Mouse (Mus musculus) layer of hippocampus, adult 9-10 months (tissue): ENCODE results near the gene Trip13.
A peak's percentile ranks its signal among the peaks of the same experiment; 100 is the strongest.

Experiments used
- DNase-seq: peaks from one replicate; pipeline ENCODE4 v3.0.0; 2022; ENCODE audit warnings: low spot score

Trip13 gene

DNA sequence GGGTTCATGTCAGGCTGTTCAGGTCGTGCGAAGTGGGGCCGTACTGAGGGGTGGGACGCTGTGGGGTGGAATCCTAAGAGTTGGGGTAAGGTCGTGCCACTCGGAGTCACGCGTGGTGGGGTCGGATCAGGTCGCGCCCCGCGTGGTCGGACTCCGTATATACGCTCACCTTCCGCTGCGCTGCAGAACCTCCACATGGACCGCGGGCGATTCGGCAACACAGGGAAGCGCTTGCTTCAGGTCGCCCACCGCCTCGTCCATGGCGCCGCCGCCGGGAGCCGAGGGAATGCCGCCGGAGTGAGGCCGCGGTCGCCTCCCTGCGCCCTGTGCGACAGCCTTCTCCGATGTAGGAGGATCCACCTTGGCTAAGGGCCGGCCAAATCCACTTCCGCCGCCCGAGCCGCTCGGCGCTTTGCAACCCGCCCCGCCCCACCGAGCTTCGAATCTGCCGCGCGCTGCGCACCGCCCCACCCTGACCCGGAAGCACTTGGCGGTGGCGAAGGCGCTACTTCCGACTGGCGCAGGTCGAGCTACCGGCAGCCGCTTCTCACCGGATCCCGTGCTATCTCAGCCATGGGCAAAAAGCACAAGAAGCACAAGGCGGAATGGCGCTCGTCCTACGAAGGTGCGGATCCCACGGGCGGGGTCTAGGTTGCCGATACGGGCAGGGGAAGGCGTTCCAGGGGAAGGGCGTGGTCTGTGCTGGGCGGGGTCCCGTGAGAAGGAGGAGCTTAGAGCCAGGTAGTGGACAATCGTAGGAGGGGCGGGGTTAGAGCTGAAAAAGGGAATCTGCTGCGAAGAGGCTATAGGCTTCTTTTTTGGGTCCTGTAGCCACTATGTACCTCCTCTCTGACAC, at the start of gene Trip13, which contains the start of gene Brd9:
Gene Trip13, minus strand, starts transcription at position 464 of the 856 bp plus-strand sequence.
Gene Brd9, plus strand, starts transcription at position 491 of the 856 bp plus-strand sequence.
- DNase-seq: peak; percentile 50

DNA sequence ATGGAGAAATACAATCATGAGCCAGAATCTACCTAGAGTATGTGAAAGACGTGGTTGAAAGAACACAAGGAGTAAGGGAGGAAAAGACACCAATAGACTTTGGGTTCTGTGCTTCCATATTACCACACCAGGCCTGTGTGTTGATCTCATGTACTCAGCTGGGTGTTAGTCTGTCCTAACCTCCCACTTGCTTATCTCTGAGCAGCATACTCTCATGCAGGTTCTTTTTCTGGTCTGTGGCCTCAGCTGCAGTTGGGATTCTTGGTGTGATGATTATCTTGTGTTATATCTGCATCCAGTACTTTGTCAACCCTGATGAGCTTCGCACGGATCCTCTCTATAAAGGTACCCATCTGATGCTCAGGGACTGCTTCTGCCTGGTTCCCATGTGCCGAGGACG, 39.4 kb upstream of the Trip13 start:
- no peak for DNase-seq

DNA sequence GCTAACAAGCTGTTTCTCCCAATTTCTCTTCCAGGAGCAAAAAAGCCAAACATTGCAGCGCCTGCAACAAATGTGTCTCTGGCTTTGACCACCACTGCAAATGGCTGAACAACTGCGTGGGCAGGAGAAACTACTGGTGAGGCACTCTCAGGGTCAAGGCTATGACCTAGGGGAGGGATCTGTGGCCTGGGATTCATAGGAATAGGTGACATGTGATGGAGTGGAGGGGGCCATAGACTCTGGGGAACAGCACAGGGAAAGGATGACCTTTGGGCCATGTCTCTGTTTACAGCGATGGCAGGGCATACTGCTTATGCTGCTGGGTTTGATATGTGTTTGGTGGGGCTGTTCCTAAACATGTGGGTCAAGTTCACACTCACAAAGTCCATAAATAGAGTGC, 36.9 kb upstream of the Trip13 start:
- no peak for DNase-seq

DNA sequence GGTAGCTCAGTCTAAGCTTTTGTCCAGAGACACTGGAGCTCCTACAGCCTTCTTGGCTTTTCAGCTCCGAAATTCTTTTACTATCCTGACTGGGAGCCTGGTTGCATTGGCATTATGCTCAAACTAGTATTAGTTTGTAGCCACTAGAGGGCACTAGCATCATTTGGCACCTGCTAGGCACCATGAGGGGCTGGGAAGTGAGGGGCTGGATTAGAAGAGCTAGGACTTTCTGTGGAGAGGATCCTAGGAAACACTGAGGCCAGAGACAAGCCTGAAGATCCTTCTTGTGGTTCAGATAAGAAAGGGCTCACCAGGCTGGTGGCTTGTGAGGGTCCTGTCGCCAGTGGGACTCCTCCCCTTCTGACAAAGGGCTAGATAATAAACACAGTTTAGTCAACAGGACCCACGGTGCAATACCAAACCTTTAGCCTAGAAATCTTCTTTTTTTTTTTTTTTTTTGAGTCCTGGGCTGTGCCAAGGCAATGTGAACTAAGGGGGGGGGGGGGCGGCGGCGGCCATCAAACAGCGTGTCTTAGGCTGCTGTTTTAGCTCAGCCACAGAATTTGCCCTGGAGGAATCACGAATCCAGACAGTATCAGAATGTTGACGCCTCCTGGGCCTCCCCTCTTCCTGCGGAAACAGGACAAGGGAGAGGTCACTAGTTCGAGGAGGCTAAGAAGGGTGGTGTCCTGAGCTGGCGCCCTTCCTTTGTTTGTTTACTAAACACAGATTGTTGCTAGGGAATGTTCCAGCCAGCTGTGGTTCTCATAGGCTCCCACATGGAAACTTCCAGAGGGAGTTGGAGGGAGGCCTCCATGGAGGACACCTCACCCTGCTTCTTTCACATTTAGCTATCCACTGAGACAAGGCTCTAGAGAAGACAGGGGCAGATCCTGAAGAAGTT, 33.2 kb upstream of the Trip13 start:
- DNase-seq: peak; percentile 67

DNA sequence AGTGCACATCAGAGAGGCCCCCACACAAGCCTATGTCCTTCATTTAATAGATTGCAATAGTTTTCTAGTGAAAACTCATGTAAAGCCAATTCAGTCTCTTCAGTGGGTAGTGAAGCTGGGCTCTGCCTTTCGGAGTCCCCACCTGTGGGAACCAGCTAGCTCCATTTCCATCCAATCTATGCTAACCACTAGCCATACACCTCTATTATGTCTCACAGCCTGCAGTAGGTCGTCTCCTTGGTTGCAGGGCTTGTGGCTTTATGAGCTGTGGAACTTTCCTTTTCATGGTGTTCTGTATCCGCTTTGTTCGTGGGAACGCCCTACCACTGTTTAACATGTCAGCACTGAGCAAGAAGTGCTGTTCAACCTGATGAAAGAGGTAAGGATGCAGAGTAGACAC, 26.0 kb upstream of the Trip13 start, which contains the start of gene Zdhhc11:
Gene Zdhhc11, plus strand, starts transcription at position 301 of the 400 bp plus-strand sequence.
- DNase-seq: no peak

DNA sequence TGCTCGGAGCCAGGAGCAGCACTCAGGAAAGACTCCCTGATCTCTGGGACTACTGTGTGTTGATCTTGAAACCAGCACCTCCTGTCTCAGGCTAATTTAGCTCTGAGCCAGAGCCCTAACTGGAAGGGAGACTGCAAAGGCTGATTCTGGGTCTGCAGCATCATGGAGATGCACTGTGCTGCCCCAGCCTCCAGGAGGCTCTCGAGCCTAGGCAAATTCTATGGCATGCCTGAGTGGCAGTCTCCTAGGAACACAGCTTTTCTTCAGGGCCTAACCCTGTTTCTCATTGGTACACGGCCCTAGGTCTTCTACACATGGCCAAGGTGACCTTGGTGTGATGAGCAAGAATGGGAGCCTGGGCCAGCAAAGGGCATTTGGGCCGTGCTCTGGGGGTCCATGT, 23.6 kb upstream of the Trip13 start:
- no peak for DNase-seq

DNA sequence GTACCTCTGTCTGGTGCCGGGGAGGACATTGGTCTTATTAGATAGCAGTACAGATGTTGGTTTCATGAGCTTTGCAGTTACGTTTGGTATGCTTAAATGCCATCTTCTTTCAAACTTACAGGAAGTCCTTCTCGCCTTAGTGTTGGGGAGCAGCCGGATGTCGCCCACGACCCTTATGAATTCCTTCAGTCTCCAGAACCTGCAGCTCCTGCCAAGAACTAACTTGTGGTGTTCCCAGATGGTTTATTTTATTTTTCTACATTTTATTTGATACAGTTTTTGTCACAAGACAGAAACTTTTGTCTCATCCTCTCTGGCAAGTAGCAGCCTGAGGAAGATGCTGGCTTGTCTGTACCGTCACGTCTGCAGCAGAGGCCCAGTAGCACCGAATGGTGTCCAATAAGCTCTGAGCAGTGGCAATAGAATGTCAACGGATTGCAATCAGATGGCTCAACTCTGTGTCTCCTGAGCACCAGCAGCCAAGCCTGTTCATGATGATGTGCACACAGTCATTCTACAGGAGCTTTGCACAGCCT, 22.6 kb upstream of the Trip13 start:
- no peak for DNase-seq

DNA sequence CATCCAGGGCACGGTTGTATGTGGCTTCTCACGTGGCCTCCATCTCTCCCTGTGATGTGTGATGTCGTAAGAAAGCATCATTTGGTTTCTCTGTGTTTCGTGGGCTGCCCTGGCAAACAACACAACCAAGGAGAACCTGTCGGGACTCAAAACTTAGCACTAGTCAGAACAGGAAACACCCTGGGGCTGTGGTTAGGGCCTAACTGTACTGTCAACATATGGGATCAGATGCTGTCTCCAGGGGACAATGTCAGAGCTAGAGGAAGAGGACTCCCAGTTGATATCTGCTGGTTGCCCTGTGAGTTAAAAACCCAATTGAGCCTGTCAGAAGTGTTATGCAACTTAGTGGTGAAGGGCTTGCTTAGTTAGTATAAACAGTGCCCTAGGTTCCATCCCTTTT, 17.9 kb upstream of the Trip13 start:
- DNase-seq: no peak

DNA sequence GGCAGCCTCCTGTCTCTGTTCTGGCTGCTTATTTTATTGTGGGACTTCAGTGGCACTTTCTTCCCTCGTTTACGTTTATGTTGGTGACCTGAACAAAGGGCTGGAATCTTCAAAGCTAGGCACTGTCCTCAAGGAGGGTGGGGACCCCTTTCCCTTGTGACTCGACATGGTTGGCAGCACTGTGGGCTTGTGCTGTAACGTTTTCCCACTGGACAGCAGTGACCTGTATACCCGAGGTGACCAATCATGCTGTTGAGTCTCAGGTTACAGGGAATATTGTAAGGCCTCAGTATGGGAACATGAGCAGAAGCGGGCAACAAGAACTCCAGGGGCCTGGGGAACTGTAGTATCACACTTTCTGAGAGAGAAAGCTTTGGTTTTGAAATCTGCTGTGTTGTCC, 17.1 kb upstream of the Trip13 start:
- no peak for DNase-seq

DNA sequence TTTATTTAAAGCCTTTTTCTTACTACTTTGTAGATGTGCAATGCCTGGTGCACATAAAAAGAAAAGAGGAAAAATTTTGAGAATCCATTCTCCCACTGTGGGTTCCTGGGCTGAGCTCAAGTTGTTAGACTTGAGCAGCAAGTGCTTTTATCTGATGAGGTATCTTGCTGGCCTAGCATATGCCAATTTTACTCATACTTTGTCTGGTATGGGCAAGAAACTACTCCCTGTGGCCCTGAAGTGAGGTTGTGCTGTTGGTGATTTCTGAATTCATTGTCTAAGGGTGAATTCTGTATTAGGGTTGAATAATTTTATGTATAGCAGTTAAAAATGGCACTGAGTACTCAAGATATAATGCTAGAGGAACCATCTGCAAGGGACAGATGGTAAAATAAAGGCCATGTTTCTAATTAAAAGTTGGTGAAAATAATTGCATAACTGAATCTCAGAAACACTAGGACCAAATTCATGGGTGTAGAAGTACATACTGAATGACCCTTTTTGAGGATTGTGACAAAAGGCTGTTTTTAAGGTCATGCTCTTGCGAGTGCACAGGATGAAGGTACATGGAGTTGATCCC, 16.1 kb upstream of the Trip13 start:
- DNase-seq: peak; percentile 41

DNA sequence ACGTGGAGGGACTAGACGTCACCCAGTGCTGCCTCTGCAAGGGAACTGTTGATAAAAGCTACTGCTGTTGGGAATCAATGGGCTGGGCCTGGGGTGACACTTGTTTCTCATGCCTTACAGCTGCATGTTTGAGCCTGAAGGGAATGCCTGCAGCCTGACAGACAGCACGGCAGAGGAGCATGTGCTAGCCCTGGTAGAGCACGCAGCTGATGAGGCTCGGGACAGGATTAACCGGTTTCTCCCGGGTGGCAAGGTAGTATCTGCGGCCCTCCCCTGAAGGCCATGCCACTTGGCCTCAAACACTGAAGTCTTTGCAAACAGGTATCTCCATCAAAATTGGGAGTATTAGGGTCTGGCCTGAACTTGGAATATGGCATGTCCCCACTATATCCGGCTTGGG, 7.0 kb upstream of the Trip13 start:
- no peak for DNase-seq

DNA sequence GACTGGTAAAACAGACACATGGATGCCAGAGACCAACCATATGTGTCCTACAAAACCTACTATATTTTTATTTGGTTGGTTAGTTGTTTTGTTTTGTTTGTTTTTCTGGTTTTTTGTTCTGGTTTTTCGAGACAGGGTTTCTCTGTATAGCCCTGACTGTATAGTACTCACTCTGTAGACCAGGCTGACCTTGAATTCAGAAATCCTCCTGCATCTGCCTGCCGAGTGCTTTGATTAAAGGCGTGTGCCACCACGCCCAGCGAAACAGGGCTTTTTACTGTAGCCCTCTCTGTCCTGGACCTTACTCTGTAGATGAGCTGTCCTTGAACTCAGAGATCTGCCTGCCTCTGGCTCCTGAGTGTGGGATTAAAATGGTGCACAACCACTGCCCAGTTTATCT, 1.5 kb upstream of the Trip13 start:
- DNase-seq: no peak

DNA sequence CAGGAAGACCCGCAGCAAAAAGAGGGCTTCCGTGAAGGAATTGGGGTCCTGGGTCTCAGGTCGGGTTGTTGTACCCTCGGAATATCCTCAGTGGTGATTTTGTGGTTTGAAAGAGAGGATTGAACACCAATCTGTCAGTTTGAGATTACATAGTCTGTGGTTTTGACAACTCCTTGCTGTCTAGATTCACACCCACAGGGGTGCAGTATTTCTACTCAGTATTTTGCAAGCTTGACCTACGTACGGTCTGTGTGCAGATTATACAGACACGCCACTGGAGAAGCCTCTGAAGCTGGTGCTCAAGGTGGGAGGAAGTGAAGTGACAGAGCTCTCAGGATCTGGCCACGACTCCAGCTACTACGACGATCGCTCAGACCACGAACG, 585 bp upstream of the Trip13 start:
- DNase-seq: no peak

DNA sequence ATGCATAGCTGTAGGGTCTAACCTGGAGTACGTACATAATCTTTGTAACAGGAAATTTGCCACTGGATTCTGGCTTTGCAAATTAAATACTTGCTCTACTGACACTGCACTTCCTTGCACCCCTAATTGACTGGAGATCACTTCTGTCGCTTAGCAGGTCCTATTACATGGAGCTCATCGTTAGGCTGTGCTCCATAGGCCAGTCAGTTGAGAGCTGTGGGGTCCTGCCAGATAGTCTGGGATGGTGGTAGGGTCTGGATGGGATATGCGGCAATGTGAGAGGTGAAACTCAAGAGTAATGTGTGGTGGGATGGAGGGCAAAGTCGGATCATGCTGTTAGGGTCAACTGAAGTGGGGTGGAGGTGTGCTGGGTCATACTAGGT, 655 bp downstream of the Trip13 start:
- DNase-seq: no peak

DNA sequence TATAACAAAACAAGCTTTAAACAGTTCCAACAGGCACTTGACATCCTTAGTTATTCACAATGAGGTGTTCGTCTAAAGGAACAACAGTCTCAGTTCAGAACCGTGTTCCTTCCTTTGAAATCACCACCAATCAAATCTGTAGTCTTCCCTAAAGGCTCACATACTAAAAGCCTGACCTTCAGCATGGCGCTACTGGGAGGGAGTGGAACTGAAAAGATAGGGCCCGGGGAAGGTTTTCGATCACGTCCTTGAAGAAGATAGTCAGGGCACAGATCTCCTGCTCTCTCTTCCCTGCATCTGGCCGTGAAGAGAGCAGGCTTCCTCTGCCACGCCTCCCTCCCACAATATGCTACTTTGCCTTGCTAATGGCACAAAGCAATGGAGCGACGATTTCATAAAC, 5.4 kb downstream of the Trip13 start:
- DNase-seq: no peak

DNA sequence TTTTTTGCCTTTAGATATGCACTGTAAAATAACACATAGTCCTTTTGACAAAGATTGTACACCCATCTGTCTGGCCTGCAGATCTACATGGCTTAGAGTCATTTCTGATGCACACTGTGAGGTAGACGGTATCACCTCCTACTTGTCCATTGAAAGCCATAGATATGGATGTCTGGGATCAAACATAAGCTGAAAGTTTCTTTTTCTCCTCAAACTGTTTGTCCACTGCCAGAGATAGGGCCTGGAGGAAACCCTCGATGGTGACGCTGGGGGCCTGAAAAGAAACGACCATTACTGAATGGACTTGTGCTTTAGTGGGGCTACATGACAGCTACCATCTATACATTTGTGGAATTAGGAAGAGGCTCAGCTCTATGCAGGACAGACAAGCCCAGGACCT, 24.5 kb downstream of the Trip13 start:
- no peak for DNase-seq

DNA sequence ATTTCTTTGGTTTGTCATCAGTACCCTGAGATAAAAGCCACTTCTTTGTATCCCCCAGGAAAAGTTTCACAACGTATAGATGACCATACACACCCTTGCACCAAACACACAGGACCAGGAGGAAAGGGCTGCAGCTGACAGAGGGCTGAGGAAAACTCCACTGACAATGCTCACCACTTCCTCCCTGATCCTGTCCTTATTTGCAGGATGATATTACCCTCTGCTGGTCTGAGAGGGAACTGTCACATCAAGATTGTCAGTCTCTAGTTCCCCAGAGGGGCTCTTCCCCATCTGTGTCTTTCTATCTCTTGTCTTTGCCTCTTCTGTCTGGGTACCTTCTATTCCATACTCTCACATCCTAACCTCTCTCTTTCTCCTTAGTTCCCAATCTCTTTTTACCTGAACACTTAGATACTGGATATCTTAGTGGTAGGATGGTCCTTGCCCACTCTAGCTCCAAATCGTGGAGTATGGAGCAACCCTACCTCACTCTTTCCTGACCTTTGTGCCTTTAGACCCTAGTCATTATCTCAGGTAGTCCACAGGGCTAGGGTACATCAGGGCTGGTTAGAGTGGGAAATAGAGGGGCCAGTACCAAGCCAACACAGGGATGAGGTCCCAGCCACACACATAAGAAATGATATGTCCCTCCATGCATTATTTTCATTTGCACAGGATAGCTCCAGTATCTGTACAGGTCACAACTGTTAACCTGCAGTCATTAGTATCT, 29.7 kb downstream of the Trip13 start:
- peak; percentile 39 for DNase-seq

DNA sequence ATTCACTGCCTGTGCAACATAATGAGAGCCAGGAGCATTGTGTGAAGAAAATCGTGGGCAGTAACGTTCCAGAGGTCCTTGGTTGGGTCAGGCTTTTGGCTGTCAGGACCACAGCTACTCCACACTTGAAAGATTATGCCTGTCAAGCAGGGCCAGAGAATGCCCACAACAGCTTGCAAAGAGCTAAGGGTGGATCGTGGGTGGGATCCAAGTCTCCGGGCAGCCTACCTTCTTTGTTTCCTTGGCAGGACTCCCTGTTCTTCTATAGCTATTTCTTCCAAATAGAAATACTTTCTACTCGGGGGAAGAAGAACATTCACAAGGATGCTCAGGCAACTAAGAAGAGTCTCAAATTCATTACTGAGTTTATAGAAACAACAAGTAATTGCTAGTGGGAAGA, 30.4 kb downstream of the Trip13 start:
- no peak for DNase-seq

DNA sequence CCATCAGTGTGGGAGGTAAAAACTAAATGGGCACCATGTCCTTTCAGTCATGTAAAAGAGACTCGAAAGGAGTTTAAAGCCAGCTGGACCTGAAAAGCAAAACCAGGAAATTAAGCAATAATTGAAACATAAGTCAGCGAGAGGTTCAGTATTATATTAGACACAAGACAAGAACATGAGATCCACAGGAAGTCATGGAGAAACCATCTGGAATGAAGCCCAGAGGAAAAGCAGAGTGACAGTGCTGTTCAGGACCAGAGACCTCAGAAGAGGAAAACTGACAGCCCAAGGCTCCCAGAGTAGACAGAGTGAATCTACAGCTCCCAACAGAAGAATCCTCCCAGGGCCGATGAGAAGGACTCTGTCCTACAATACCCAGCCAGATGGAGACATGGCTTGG, 40.0 kb downstream of the Trip13 start:
- no peak for DNase-seq

DNA sequence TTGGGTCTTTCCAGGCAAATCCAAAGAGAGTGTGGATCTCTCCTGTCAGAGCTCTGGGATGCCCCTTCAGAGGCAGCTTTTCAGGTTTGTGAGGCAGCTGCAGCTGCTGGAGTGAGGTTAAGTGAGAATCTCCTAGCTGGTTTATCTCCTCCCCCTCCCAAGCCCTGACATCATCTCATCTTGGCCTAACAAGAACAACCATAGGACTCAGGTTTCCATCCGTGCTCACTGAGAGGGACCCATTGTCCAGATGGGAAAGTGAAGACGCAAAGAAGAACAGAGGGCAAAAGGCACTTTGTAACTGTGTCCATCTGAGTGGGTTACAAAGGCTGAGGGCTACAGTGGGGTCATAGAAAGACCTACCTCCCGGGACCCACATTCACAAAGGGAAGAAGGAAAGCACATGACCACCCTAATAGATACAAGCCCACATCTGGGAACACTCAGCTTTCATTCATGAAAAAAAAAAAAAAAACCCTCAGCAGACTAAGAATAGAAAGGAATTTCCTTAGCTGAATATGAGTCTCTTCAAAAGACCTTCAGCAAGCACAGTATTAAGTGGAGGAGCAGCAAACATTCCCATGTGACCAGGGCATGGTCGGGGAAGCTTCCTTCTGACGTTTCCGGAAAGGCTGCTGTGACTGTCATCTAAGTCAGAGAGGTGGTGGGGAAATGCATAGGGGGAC, 44.9 kb downstream of the Trip13 start:
- DNase-seq: no peak

DNA sequence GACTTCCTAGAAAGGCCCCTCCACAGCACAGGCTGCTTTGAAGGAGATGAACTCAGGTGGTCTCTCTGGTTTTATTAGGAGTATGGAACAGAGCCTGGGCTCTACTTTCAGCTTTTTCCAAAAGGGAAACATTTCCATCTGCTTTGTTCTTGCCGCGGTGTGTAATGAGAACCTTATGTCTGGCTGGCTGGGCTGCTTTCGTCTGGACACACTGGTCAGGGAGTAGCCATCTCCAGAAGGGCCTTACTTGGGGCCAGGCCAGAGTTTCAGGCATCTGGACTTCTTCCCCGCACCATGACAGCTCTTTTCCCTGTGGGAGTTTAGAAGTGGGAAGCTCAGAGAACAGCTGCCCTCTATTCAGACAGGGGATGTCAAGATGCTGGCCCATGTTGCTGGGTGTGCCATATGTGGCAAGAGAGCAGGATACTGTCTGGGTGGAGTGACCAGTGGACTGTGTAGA, 50.1 kb downstream of the Trip13 start:
- no peak for DNase-seq
